Mouse (Mus musculus) heart, postnatal 10 days (tissue): ENCODE measurements at regions not wholly inside any gene's neighbourhood (a gene's known extent, or its start where the extent isn't known, plus 50 kb on each side); places are given as distances from the start of the nearest gene placed in this dataset.

Source experiments
- DNase-seq, 2 experiments: peaks; one replicate each; pipeline ENCODE4 v3.0.0; 2021
- intact Hi-C: fragments of 180-260 bp; cut with DNase I; formaldehyde crosslinking; loops from one replicate; pipeline ENCODE4 v1.15.1; 2025

DNA sequence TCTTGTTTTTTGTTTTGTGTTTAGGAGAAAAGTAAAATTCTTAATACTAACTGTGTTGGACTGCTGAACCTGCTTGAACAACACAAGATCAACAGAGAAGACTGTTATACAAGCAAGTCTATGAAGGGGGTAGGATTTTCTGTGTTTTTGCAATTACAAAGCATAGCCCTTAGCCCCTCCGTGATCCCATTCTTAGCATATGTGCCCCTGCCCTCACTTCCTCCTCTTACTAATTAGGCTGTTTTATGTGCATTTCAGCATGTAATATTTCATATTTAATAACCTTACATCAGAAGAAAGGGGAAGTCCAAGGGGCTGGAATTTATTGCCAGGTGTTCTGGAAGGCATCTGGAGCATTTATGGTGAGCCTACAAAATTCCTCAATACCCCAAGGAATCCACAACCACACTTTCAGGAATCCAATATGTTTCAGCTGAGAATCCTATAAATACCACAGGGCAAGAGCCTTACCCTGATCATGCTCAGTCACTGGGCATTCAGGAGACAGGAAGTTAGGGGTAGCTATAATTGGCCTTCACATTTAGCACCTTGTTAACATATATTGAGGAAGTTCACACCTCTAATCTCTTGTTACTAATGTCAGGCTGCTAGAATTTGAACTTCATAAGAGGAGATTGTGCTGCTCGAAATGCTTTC lies 660.3 kb upstream of the Slit2 start:
- intact Hi-C loops: no loop called here
- no peak for DNase-seq

DNA sequence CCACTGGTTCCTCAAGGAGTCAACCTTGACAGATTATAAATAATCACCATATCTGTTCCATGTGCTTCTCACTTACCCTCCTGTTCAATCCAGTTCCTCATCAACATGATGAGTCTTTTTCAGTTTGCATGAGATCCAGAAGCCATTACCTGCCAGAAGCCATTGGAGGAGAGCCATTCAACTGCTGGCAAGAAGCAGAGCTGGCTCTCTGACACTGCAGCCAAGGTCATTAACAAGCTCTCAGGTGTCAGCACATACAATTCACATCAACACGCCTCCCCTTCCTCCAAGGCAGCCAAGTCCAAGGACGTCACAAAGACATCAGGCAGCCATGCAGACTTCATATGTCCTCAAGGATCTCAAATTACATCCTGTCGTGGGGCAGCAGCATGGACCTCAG lies 648.6 kb upstream of the Slit2 start:
- peak; percentile 8 to 25 for DNase-seq

DNA sequence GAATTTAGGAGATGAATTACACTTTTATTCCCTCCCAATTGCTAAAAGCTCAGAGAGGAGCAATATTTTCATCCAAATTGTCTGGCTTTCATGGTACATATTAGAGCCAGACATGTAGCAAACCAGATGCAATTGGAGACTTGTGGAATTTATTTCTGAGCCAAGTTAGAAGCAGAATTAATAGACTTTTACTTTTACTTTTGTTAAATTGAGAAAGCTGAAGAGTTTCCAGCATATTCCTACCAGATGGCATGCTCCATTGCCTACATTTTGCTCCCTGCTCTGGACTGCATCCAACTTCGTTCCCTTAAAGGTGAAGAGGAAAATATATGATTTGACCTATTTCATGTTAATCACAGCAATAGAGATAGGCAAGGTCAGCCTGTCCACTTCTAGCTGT lies 646.4 kb upstream of the Slit2 start:
- intact Hi-C loops: no loop called here
- peak; percentile 8 to 9 for DNase-seq

More for the DNA sequence above, 648.6 kb upstream of the Slit2 start:
- intact Hi-C loops: no loop called here

DNA sequence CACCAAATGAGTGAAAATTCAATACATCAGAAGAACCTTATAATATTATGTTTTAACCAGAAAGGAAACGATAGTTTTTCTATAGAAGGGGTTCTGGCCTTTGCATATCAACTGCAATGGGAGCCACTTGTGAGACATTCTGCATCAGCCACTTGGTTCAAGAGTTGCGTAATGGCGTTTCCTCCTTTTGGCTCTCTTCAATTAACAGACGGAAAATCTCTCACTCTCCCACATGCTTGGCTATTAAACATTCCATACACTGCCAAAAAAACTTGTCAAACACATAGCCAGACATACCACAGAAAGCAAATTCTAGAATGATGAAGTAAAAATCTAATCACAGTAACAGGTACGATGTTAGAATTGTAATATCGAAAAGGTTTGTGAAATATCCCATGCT lies 643.1 kb upstream of the Slit2 start:
- intact Hi-C loops: no loop called here
- peak; percentile 21 to 29 for DNase-seq

DNA sequence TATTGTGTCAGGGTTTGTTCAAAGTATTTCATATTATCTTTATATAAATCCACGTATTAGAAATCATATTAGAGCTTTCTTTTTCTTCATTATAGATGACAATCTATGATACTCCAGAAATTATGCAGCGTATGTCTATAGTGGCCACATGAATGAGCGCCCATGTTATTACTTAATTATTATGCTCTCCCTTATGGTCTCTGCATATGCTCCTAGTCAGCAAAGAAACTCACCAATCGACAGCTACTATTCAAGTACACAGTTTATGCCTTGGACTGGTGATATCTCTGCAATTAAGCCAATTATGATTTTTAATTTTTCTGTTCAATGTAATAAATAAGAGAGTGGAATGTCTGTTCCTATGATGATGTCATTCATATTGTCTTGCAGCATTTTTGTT lies 612.8 kb upstream of the Slit2 start:
- intact Hi-C loops: no loop called here
- DNase-seq: no peak

DNA sequence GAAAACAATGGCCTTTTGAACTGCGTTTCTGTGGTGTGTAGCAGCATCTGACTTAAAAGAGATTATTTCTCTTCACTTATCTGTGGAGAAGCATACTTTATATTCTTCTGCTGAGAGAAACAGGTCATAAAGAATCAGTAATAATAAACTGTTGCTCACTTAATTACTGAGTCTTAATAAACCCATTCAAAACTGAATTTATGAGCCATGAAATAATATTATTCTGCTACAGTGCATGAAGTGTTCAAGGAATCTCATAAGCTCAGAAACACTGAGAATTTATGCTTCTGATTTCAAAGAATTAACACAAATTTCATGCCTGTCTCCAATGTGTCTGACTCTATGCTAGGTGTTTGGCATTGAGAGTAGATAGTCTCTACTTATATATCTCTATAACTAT lies 597.0 kb upstream of the Slit2 start:
- intact Hi-C loops: no loop called here
- DNase-seq: no peak

DNA sequence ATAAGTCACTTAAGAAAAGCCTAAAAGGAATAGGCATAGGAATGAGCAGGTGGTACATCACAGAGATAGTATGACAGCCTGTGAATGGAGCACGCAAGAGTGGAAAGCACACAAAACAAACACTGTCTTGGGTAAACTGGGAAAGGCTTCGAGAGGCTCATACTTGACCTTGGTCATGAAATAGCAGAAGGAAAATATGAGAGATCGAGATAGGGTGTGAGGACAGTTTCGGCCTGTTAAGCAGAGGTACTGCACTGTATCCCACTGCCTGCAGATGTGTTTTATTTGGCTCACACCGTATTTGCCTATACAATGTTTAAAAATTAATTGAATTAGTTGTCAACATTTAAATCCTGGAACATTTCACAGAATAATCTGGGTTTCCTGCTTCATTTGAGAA lies 596.2 kb upstream of the Slit2 start:
- intact Hi-C loops: no loop called here
- DNase-seq: peak in 1 of 2 experiments; percentile 9

DNA sequence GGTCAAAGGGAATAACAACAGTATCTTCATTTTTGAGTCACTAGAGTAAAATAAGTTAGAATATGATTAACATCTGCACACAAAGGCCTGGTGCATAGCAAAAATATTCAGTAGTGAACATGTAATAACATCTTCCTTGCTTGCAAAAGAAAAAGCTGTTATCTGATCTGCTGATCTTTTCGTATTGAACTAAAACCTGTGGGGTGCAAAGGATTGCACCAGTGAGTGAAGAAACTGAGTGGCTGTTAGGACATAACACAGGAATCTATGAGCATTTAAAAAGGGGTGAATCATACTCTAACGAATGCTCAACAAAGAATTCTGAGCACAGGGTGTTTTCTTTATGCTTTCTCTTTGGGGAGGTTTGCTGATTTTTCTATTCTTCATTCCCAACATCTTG lies 592.2 kb upstream of the Slit2 start:
- no peak for DNase-seq

DNA sequence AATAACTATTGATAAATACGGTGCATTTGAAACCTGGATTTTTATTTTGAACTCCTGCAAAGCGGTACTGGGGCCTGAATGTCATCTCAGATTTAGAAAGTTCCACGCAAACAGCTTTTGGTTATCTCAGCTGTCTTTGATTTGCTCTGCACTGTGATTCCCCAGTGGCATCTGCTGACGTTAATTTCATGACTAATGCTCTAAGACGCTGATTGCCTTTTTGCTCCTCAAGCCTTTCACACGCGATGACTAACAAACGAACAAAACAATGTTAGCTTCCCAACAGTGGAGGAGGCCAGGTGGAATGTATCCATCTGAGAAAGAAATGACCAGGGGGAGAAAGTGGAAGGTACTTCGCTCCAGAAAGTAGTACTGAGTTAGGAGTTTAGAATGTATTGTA lies 586.1 kb upstream of the Slit2 start:
- DNase-seq: peak; percentile 53 to 69
- intact Hi-C loops: no loop called here

More for the DNA sequence above, 592.2 kb upstream of the Slit2 start:
- intact Hi-C loops: no loop called here

DNA sequence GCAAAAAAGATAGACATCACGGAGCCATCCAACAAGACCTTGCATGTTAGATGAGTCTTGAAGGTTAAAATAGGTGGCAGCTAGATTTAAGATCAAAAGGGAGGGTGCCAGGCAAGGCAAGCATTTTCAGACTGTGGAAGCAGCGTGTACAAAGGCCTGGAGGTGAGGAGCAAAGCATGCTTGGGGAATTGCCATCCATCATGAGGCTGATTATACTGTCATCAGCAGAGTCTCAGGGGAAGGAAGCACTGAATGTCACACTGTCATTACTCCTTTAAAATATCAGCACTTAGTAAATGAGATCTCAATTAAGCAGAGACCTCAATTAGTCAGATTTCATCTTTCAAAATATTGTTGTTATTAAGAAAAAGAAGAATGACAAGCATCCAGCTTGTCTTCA lies 561.0 kb upstream of the Slit2 start:
- intact Hi-C loops: no loop called here

DNA sequence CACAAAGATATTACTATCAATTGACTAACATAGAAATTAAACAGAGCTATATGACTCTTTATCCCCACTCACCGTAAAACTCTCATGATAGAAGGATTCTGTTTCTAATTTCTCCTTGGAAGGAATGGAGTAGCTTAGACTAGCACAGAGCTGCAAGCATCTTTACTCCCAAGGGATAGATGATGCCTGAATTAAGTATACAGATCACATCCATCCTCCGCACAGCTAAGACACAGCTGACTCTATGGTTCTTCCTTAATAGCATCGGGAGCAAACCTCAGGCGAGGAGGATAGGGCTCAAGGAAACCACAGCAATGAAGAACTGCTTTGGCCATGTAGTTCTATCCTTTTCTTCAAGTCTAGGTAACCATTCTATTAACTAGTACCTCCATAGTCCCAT lies 556.9 kb upstream of the Slit2 start:
- intact Hi-C loops: no loop called here
- DNase-seq: no peak

More for the DNA sequence above, 561.0 kb upstream of the Slit2 start:
- DNase-seq: no peak

DNA sequence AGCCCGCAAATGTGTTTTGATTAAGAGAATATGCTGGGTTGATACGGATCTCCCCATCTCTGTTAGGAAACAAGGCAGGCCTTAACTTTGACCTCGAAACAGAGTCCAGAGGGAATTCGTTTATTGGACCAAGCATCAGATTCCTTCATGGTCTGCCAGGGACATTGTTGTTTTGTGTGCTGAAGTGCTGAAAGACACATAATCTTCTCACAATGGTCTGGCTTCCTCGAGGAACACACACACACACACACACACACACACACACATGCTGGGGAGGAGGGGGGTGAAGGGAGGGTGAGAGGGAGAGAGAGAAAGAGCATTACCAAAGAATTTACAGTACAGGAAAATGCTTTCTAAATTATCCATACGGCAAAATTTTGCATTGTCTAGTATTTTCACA lies 556.5 kb upstream of the Slit2 start:
- DNase-seq: no peak
- intact Hi-C loops: no loop called here

DNA sequence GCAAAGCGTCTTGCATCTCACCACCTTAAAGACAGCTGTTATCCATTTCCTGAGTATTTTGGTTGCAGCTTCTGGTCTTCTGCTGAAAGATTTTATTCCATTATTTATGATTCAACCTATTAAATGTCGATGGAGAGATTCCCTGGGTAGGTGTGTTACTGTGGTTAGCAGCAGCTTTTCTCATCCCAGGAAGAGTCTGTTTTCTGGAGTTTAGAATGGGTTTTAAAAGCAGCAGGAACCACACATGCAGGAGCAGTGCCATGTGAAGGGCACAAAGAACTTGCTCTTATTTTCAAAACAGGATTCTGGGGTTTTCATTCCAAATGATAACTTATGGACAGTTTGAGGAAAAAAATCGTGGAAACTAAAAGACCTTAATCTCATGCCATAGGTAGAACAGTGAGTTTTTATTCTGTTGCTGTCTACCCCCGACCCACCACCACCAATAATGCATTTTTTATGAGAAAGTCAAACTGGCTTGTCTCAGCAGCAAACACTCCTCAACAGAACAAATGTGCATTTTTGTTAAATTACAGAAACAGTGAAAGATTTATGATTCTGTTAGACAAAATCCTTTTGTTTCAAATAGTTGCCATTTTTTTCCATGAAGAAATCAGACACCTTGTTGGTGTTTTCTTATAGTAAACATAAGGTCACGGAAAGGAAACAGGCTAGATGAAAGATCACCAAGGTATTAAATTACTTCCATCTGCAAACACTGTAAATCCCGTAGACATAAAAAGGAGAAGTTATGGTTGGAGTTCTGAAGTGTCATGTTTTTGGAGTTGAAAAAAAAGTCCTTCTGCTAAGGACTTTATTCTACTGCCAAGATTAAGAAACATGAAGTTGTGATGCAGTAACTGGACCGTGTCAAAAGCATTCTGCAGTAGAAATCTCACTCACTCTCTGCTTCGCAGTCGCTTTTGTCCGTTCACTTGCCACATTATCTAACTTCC lies 553.4 kb upstream of the Slit2 start:
- intact Hi-C loops: loop anchor here (10.0 kb wide), 1 partner anchor 125 kb away; no protein-coding TSS in a partner anchor
- DNase-seq: no peak

DNA sequence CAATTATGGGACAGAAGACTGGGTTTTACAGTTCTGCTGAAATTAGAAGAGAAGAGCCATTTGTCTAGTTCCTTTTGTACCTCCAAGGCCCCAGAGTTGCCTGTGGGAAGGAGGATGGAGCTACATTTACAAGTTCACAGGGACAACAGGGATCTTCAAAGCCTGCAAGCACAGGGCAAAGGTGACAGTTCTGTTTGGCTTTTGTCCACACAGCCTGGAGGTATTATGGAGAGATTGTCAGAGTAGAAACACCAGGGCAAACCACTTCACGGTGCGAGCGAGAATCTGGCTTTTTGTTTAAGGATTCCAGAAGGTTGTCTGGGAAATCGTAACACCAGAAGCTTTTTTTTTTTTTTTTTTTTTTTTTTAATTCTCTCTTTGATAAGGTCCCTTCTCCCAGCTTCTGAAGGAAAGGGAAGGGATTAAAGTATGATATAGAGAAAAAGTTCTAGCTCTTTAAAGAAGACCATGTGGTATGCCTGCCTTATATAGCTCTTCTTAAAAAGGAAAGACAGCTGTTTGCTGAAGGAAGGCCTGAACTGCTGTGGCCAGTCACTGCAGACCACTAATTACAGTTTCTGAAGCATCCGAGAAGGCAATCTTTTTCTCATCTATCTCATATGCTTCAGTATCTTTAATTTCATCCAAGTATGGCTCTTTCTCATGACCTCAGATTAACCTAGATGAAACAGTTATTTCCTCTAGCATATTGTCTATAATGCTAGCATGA lies 551.2 kb upstream of the Slit2 start:
- intact Hi-C loops: loop anchor here (10.0 kb wide), 1 partner anchor 127 kb away; no protein-coding TSS in a partner anchor
- no peak for DNase-seq

DNA sequence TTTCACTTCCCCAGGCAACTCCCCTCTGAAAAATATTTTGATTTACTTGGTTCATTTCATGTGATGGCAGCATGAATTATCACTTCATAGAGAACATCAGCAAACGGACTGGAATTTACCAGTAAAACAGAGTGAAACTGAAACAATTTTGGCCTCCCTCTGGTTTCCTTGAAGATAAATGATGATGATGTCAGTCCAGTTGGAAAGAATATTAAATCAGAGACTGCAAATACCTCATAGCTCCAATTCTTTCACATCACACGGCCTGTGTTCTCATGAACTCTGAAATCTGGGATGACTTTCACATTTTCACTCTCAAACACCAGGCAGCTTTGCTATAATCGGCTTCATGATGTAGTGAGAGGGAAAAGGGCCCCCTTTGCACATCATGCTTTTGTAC lies 546.5 kb upstream of the Slit2 start:
- peak in 1 of 2 experiments; percentile 5 for DNase-seq
- intact Hi-C loops: loop anchor here (10.0 kb wide), 1 partner anchor 132 kb away; no protein-coding TSS in a partner anchor

DNA sequence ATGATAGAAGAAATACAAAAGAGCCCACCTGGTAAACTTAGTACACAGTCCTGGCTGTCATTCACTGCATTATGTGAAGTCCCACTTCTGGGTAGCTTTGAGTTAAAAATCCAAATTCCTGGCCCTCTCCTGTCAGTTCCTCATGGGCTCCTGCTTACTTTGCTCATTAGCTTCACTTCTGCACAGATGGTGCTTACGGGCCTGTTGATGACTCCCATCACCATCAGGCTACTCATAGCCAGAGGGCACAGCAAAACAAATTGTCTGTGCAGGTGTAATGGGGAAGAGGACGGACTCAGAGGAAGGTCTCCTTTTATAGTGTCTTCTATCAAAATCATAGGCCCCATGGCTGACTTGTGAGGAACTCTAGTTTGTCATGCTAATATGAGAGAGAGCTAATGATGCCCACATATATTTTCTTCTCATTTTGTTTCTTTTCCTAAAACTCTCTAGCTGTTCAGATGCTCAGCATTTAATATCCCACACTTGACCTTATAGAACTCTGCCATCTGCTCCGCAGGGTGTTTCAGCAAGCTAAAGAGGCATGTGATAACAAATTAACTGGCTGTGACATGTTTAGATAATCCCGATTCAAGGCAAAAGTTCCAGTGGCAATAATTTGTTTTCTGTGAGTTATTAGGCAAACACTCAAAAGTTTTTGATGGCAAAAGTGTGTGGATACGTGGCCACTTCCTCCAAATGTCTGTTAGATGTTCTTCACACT lies 536.5 kb upstream of the Slit2 start:
- DNase-seq: no peak
- intact Hi-C loops: no loop called here

DNA sequence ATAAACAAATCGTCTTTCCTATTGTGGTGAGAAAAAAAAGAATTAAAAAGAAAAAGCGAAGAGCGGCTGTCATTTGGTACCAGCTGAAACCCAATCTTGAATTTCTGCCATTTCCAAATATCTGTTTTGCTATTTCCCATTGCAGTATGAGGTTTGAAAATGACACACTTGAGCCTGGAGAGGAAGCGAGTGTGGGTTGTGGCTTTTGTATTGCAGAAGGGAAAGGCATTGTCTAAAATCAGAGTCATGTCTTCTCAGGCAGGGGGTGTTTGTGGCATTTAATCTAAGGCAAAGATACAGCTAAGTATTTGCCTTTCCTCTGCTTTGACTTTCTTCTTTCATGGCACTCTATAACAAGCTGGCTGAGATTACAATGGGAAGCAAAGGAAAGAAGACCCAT lies 518.1 kb upstream of the Slit2 start:
- intact Hi-C loops: no loop called here
- no peak for DNase-seq

DNA sequence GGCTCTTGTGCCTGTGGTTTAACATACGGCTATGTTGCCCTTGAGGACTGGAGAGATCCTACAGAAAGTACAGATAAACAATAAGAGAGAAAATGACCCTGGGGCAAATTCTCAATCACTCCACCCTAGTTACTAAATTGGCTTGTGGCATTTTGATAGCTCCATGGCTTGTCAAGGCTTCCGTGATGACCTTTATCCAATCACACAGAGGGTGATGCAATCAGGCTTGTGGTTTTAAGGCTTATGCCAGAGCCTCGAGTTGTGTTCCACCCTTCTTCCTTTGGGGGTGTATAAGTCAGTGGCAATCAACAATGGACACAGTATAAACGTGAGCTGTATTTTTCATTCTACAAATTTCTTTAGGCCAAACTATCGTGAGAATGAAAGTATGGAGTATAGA lies 513.5 kb upstream of the Slit2 start:
- DNase-seq: no peak

DNA sequence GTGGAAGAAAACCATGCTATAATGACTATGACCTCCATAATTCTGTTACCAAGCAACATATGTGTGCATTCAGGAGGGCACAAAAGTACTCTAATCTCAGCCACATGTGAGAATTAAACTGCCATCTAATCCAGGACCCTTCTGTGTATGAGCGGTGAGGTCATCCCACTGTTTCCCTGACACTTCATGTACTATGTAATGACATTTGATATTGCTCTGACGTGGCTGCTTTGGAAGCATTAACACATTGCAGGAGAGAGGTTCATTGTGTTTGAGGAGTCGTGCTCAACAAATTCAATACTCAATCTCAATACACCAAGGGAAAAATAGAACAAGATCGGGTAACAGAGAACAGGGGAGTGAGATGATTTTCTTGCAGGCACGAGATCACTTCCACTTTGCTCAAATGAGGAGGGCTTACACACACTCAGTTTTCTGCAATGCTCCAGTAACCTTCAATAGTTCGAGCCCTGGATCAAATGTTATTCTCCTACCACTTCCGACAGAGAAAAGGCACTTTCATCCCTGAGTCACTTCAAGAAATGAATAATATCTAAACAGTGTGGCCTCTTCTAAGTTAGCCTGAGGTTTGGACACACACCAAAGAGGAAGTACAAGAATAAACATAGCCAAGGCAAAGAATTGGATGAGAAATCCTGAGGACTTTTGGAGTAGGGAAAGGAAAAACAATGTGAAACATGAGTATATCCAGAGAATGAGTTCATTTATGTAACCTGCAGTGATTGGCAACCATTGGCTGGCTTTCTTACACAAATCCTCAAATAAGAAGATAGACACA lies 510.7 kb upstream of the Slit2 start:
- DNase-seq: no peak
- intact Hi-C loops: no loop called here

More for the DNA sequence above, 513.5 kb upstream of the Slit2 start:
- intact Hi-C loops: no loop called here

DNA sequence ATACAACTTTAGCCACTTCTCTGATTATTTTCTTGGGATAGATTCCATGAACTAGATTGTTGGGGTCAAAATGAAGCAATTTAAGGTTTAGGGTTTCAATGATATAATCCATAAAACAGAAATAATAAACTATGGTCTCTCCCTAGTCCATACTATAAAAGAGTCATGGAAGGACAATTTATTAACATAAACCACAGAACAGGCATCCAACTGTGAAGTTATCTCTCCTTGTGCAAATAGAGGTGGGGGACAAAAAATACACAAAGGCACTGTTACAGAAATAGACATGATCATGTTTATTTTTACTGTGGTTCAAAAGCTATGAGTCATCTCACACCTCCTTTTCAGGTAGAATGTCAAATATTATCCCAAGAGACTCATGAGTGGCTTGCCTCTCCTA lies 503.0 kb upstream of the Slit2 start:
- DNase-seq: no peak
- intact Hi-C loops: no loop called here
